Mouse (Mus musculus): ENCODE data around the gene Pi4k2a. TPM values are rescaled to one million over a fixed set of nuclear protein-coding genes. Genes with fewer than 3 reads are reported as not detected.

Pi4k2a gene
- polyA plus RNA-seq, 1 experiment, result 81.0 TPM

DNA sequence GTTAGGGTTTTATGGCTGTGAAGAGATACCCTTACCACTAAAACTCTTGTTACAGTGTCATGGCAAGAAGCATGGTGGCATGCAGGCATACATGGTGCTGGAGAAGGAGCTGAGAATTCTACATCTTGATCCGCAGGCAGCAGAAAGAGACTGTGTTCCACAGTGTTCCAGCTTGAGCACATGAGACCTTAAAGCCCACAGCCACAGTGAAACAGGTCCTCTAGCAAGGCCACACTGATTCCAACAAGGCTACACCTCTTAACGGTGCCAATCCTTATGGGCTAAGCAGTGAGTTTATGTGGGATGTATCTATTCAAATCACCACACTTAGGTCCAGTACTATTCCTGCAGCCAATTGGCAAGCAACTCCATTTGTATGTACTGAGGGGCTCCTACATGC is 55.5 kb downstream of the Pi4k2a start:
- TF ChIP-seq POLR2A (IDR thresholded peaks at IDR 0.05; ENCODE audit: borderline replicate concordance, insufficient read depth, low read length) (no peak), CTCF (IDR thresholded peaks at IDR 0.05; ENCODE audit: borderline replicate concordance, insufficient read depth, low read depth, low read length) (no peak)
- WGBS, result 91% methylated on average over 2 of the region's 2 CpGs
- H3K4me3 ChIP-seq (replicated peaks; ENCODE audit: insufficient read depth, low read depth, low read length), result no peak overlapping the region
- no peak overlapping the region for H3K27ac ChIP-seq (ENCODE audit: insufficient read depth, low read length)
- H3K27me3 ChIP-seq (ENCODE audit: control insufficient read depth, insufficient read depth, low read length), result no peaks in the 10 kb centered on the region
- no peaks in the 10 kb centered on the region for H3K4me1 ChIP-seq (ENCODE audit: control insufficient read depth, insufficient read depth, low read length)
- no peak for DNase-seq

DNA sequence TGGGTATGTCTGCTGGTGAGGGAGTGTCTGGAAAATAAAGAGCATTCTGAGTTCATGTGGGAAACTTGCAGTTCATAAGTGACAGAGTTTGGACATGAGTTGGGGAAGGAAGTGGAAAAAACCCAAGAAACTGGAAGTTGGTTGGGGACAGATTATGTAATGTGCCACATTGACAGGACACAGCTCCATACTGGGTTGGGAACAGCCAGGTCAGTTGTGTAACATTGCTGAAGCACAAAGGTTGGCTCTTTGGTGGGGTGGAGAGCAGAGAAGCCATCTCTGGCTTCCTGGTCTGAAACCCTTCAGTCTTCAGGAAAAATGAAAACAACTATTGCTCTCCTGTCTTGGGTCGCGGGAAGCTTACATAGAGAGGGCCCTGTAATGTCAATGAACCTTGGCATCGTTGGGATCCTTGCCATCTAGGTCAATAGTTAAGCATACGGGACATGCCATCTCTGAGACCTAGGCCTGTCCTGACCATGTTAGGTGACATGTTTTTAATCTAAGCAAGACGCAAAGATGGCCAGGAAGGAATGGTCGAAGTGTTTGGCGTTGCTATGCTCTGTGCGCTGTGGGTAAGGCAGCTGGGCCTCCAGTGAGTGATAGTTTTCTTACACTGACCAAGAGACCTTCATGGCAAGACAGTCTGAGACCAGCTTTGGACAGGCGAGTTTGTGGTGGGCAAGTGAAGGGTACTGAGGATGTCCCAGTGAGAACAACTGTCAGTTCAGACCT is 56.2 kb downstream of the Pi4k2a start:
- no peaks in the 10 kb centered on the region for H3K27me3 ChIP-seq (ENCODE audit: control insufficient read depth, insufficient read depth, low read length)
- no peaks in the 10 kb centered on the region for H3K4me1 ChIP-seq (ENCODE audit: control insufficient read depth, insufficient read depth, low read length)
- no peak for DNase-seq
- H3K27ac ChIP-seq (ENCODE audit: insufficient read depth, low read length), result no peak overlapping the region
- no peak overlapping the region for H3K4me3 ChIP-seq (replicated peaks; ENCODE audit: insufficient read depth, low read depth, low read length)
- WGBS, result 95% methylated on average over 9 of the region's 9 CpGs
- TF ChIP-seq CTCF (IDR thresholded peaks at IDR 0.05; ENCODE audit: borderline replicate concordance, insufficient read depth, low read depth, low read length) (no peak), POLR2A (IDR thresholded peaks at IDR 0.05; ENCODE audit: borderline replicate concordance, insufficient read depth, low read length) (no peak)

DNA sequence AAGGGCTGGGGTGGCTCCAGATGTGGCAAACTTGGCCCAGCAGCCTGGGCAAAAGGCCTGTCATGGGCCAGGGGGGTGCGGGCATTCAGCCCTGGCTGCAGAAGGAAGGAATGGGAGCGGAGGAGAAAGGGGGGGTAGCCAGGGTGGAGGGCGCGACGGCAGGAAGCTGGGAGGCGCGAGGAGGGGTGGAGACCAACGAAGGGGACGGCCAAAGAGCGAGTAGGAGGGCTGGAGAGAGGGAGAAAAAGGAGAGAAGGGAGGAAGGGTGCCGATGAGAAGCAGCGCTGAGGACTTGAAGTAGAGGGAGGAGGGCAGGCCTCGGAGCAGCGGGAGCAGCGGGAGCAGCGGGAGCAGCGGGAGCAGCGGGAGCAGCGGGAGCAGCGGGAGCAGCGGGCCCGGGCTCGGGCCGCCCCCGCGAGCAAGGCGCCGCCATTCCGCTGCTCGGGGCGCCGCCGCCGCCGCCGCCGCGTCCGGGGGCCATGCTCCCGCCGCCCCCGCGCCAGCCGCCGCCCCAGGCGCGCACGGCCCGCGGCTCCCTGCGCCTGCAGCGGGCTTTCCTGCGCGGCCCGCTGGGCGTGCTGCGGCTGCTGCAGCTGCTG is 57.0 kb downstream of the Pi4k2a start, which contains the start of gene Marveld1:
Gene Marveld1 (plus strand): TSS at position 231 of the 599 bp plus-strand sequence.
- TF ChIP-seq CTCF (IDR thresholded peaks at IDR 0.05; ENCODE audit: borderline replicate concordance, insufficient read depth, low read depth, low read length), result no peak
- TF ChIP-seq POLR2A (IDR thresholded peaks at IDR 0.05; ENCODE audit: borderline replicate concordance, insufficient read depth, low read length), result no peak
- DNase-seq, result peak; percentile 45 to 52
- 0 out of 2 replicates have a peak, but pooled peaks cover 3% of the 10 kb centered on the region for H3K4me1 ChIP-seq (ENCODE audit: control insufficient read depth, insufficient read depth, low read length)
- H3K27me3 ChIP-seq (ENCODE audit: control insufficient read depth, insufficient read depth, low read length), result no peaks in the 10 kb centered on the region
- peak within 1 kb of the TSS; percentile 20; the same call in 1 of the 2 replicates for H3K27ac ChIP-seq (ENCODE audit: insufficient read depth, low read length)
- H3K4me3 ChIP-seq (replicated peaks; ENCODE audit: insufficient read depth, low read depth, low read length), result peak within 1 kb of the TSS; percentile 64
- WGBS, result 2% methylated on average over 41 of the region's 57 CpGs

DNA sequence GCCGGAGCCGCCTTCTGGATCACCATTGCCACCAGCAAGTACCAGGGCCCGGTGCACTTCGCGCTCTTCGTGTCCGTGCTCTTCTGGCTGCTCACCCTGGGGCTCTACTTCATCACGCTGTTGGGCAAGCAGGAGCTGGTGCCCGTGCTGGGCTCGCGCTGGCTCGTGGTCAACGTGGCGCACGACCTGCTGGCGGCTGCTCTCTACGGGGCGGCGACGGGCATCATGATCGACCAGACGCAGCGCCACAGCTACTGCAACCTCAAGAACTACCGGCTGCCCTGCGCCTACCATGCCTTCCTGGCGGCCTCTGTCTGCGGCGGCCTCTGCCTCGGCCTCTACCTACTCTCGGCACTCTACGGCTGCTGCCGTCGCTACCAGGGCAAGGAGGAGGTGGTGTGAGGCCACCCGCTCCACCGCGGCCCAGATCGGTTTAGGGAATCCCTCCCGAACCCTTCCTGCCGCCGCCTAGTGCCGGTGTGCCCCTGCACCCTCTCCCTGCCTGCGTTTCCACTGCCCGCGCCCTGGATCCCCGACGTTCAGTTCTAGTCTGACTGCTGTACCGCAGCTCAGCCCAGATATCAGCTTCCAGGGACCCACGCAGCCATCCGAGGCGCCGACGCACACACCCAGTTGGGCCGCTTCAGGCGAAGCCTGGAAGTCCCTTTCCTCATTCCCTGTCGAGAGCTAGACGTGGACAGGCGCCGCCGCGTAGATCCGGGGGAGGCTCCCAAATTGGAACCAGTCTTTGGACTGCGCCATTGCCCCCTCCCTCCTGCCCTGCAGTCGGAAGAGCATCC is 57.7 kb downstream of the Pi4k2a start:
- no peaks in the 10 kb centered on the region for H3K27me3 ChIP-seq (ENCODE audit: control insufficient read depth, insufficient read depth, low read length)
- H3K4me3 ChIP-seq (replicated peaks; ENCODE audit: insufficient read depth, low read depth, low read length), result peak overlapping the region; percentile 64
- H3K27ac ChIP-seq (ENCODE audit: insufficient read depth, low read length), result peak overlapping the region; percentile 20; the same call in 1 of the 2 replicates
- TF ChIP-seq POLR2A (IDR thresholded peaks at IDR 0.05; ENCODE audit: borderline replicate concordance, insufficient read depth, low read length) (no peak), CTCF (IDR thresholded peaks at IDR 0.05; ENCODE audit: borderline replicate concordance, insufficient read depth, low read depth, low read length) (no peak)
- 0 out of 2 replicates have a peak, but pooled peaks cover 3% of the 10 kb centered on the region for H3K4me1 ChIP-seq (ENCODE audit: control insufficient read depth, insufficient read depth, low read length)
- peak; percentile 74 to 79 for DNase-seq
- 6% methylated on average over 63 of the region's 63 CpGs for WGBS

DNA sequence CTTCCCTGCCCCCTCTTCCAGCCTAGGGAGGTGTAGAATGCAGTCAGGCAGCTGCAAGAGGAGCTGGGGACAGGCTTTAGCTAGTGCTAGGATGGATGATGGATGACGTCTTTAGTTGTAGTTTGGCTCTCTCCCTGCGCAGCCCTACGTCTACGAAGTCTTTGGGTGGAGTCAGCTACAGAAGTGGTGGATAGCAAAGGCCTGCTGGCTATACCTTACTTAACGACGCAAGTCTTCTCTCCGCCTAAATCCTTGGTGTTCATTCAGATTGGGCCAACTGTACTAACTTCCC is 58.2 kb downstream of the Pi4k2a start:
- WGBS, result 74% methylated on average over 7 of the region's 7 CpGs
- no peak for TF ChIP-seq POLR2A (IDR thresholded peaks at IDR 0.05; ENCODE audit: borderline replicate concordance, insufficient read depth, low read length)
- no peak for TF ChIP-seq CTCF (IDR thresholded peaks at IDR 0.05; ENCODE audit: borderline replicate concordance, insufficient read depth, low read depth, low read length)
- Histone ChIP-seq H3K27me3 (ENCODE audit: control insufficient read depth, insufficient read depth, low read length) (no peaks in the 10 kb centered on the region), H3K4me1 (ENCODE audit: control insufficient read depth, insufficient read depth, low read length) (0 out of 2 replicates have a peak, but pooled peaks cover 3% of the 10 kb centered on the region), H3K27ac (ENCODE audit: insufficient read depth, low read length) (no peak overlapping the region), H3K4me3 (replicated peaks; ENCODE audit: insufficient read depth, low read depth, low read length) (peak overlapping the region; percentile 64)
- DNase-seq, result no peak

DNA sequence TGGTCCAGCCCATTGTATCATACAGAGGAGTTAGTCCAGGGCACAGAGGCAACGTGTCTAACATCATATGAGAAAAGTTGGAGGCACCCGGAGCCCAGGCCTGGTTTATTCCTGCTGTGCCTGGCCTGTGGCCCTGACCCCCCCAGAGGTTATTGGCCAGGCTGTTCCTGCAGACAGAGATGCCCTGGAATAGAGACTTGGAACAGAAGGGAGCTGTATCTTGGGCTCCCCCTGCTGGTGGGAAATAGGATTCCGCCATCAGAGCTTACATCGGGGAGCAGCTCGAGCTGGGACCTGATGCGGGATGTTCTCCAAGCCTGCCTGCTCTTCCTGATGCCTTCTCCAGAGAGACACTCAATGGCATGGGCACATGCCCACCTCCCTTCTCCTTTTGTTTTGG is 61.7 kb downstream of the Pi4k2a start:
- Histone ChIP-seq H3K27me3 (ENCODE audit: control insufficient read depth, insufficient read depth, low read length) (no peaks in the 10 kb centered on the region), H3K27ac (ENCODE audit: insufficient read depth, low read length) (no peak overlapping the region), H3K4me1 (ENCODE audit: control insufficient read depth, insufficient read depth, low read length) (0 out of 2 replicates have a peak, but pooled peaks cover 3% of the 10 kb centered on the region), H3K4me3 (replicated peaks; ENCODE audit: insufficient read depth, low read depth, low read length) (no peak overlapping the region)
- 4% methylated on average over 6 of the region's 6 CpGs for WGBS
- peak; percentile 86 to 91 for DNase-seq
- TF ChIP-seq CTCF (IDR thresholded peaks at IDR 0.05; ENCODE audit: borderline replicate concordance, insufficient read depth, low read depth, low read length) (peak; percentile 87), POLR2A (IDR thresholded peaks at IDR 0.05; ENCODE audit: borderline replicate concordance, insufficient read depth, low read length) (no peak)

GRCm38 (mm10) chr19:42157493-42158237 is 67.4 kb downstream of the Pi4k2a start:
- TF ChIP-seq CTCF (IDR thresholded peaks at IDR 0.05; ENCODE audit: borderline replicate concordance, insufficient read depth, low read depth, low read length) (no peak), POLR2A (IDR thresholded peaks at IDR 0.05; ENCODE audit: borderline replicate concordance, insufficient read depth, low read length) (no peak)
- WGBS, result 81% methylated on average over 12 of the region's 12 CpGs
- Histone ChIP-seq H3K4me1 (ENCODE audit: control insufficient read depth, insufficient read depth, low read length) (no peaks in the 10 kb centered on the region), H3K27ac (ENCODE audit: insufficient read depth, low read length) (no peak overlapping the region), H3K4me3 (replicated peaks; ENCODE audit: insufficient read depth, low read depth, low read length) (no peak overlapping the region), H3K27me3 (ENCODE audit: control insufficient read depth, insufficient read depth, low read length) (no peaks in the 10 kb centered on the region)
- DNase-seq, result no peak

All from cerebellum, adult 2 months (tissue).